Mouse (Mus musculus) intestine, postnatal 0 days (tissue): ENCODE results near the gene Lama2. TPM values are rescaled to one million over a fixed set of nuclear protein-coding genes. Genes with fewer than 3 reads are reported as not detected.

Experiments
- ATAC-seq: fragments of 200-750 bp; cut with Nextera tagmentation; 2 replicates; pipeline ENCODE4 v1.8.0; 2017; ENCODE audit warnings: mild to moderate bottlenecking, moderate TSS enrichment, moderate library complexity
- H3K27ac ChIP-seq: fragments of 300-500 bp; sonication (generic); 2 replicates; pipeline ENCODE4 v1.5.1; 2014; ENCODE audit warnings: mild to moderate bottlenecking, low read depth, low read length, moderate library complexity
- H3K27me3 ChIP-seq: fragments of 300-500 bp; sonication (generic); replicated peaks from 2 replicates; pipeline ENCODE4 v1.6.1; 2014; ENCODE audit warnings: low read length, mixed read lengths; ENCODE audit not compliant: control insufficient read depth, insufficient read depth
- H3K36me3 ChIP-seq: fragments of 300-500 bp; sonication (generic); 2 replicates; pipeline ENCODE4 v1.6.1; 2014; ENCODE audit warnings: mild to moderate bottlenecking, moderate library complexity; ENCODE audit not compliant: control insufficient read depth, insufficient read depth
- H3K4me1 ChIP-seq: fragments of 300-500 bp; sonication (generic); replicated peaks from 2 replicates; pipeline ENCODE4 v1.6.1; 2014; ENCODE audit warnings: antibody characterized with exemption, low read length, mixed read lengths; ENCODE audit not compliant: control insufficient read depth, insufficient read depth
- H3K4me2 ChIP-seq: fragments of 300-500 bp; sonication (generic); replicated peaks from 2 replicates; pipeline ENCODE4 v1.6.1; 2014; ENCODE audit warnings: low read depth, mild to moderate bottlenecking, moderate library complexity
- H3K4me3 ChIP-seq: fragments of 300-500 bp; sonication (generic); 2 replicates; pipeline ENCODE4 v1.5.1; 2014; ENCODE audit warnings: low read depth, low read length
- H3K9ac ChIP-seq: fragments of 300-500 bp; sonication (generic); 2 replicates; pipeline ENCODE4 v1.6.1; 2014; ENCODE audit warnings: mild to moderate bottlenecking, low read depth, low read length
- H3K9me3 ChIP-seq: fragments of 300-500 bp; sonication (generic); 2 replicates; pipeline ENCODE4 v1.6.1; 2016; ENCODE audit warnings: mixed run types; ENCODE audit not compliant: control insufficient read depth
- CTCF ChIP-seq: sonication (generic); IDR thresholded peaks from 2 replicates; pipeline ENCODE4 v1.5.1; 2016; ENCODE audit warnings: low read depth, mild to moderate bottlenecking, control low read depth, antibody characterized with exemption, moderate library complexity
- WGBS: fragments of 180-500 bp; shearing (Covaris S2); extraction: QIAGEN DNeasy Blood & Tissue Kit; methylation state at CpG from one replicate; pipeline ENCODE4 v1.1.7; 2014; 5-methylcytosine and 5-hydroxymethylcytosine counted together
- polyA plus RNA-seq: library from polyadenylated mRNA; unstranded; fragments of >200 nt; fragmentation: Nextera tagmentation; extraction: Ambion mirVana; gene quantifications from 2 replicates; pipeline ENCODE4 v1.2.1, GENCODE M21; 2015

The Lama2 gene
- 6.3 and 6.9 TPM in 2 replicates for polyA plus RNA-seq

- Histone ChIP-seq H3K27ac (no peak within 1 kb of the TSS), H3K36me3 (no peaks in the 10 kb centered on the region), H3K4me3 (no peak within 1 kb of the TSS), H3K4me1 (no peaks in the 10 kb centered on the region), H3K27me3 (no peaks in the 10 kb centered on the region), H3K9me3 (no peaks in the 10 kb centered on the region), H3K4me2 (no peak within 1 kb of the TSS), H3K9ac (no peak within 1 kb of the TSS)
- 97% methylated on average over 3 of the region's 3 CpGs for WGBS
- no peak for ATAC-seq
- TF ChIP-seq CTCF = no peak
These were observed at the start of gene Lama2 for GRCm38 (mm10) chr10:27619658-27620057. Gene Lama2 (minus strand): TSS chr10:27619758.

DNA sequence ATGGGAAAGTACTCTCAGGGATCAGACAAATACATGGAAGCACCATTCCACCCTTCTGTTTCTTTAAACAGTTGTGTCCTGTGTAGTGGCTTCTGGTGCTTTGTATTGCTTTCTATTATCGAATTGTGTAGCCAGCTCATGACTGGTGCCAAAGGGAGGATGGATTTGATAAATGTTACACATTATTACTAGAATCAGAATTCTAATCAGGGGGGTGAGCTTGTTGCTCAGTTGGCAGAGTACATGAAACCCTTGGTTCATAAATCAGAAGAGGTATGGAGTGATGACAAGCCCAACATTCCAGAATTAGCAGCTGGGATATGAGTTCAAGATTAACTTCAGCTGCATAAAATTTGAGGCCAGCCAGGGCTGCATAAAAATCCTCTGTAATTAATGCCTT is 44.8 kb upstream of the Lama2 start:
- H3K9me3 ChIP-seq = no peaks in the 10 kb centered on the region
- no peak overlapping the region for H3K27ac ChIP-seq
- no peak for TF ChIP-seq CTCF
- no peak overlapping the region for H3K4me3 ChIP-seq
- WGBS = 81% methylated on average over 1 of the region's 1 CpGs
- no peak overlapping the region for H3K9ac ChIP-seq
- ATAC-seq = no peak
- H3K27me3 ChIP-seq = no peaks in the 10 kb centered on the region
- H3K4me1 ChIP-seq = no peaks in the 10 kb centered on the region
- H3K4me2 ChIP-seq = no peak overlapping the region
- no peaks in the 10 kb centered on the region for H3K36me3 ChIP-seq

GRCm38 (mm10) chr10:27663396-27663795 is 43.8 kb upstream of the Lama2 start:
- H3K27ac ChIP-seq = no peak overlapping the region
- TF ChIP-seq CTCF = no peak
- H3K4me1 ChIP-seq = no peaks in the 10 kb centered on the region
- no peaks in the 10 kb centered on the region for H3K36me3 ChIP-seq
- no peak overlapping the region for H3K4me3 ChIP-seq
- no peaks in the 10 kb centered on the region for H3K27me3 ChIP-seq
- H3K9ac ChIP-seq = no peak overlapping the region
- H3K4me2 ChIP-seq = no peak overlapping the region
- ATAC-seq = no peak
- H3K9me3 ChIP-seq = no peaks in the 10 kb centered on the region
- 23% methylated on average over 1 of the region's 1 CpGs for WGBS

DNA sequence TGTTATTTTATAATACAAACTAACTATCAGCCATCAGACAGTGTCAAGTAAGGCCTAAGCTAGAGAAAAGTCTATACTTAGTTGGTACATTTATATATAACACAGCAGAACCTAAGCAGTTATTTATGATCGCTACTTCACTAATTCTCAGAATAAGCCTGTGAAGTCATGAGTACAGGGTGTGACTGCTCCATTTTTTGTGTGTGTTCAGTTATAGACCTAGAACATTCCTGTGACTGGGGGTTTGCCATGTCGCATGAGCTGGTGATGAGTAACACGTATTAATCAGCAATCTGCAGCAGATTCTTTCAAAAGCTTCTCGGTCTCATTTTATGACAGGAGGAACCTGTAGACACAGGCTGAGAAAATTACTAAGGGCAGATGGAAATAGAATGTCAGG is 34.6 kb upstream of the Lama2 start:
- no peaks in the 10 kb centered on the region for H3K9me3 ChIP-seq
- no peaks in the 10 kb centered on the region for H3K4me1 ChIP-seq
- H3K9ac ChIP-seq = no peak overlapping the region
- no peaks in the 10 kb centered on the region for H3K27me3 ChIP-seq
- no peak overlapping the region for H3K4me3 ChIP-seq
- no peak overlapping the region for H3K4me2 ChIP-seq
- TF ChIP-seq CTCF = no peak
- no peak overlapping the region for H3K27ac ChIP-seq
- H3K36me3 ChIP-seq = no peaks in the 10 kb centered on the region
- WGBS = 70% methylated on average over 4 of the region's 4 CpGs
- ATAC-seq = no peak

DNA sequence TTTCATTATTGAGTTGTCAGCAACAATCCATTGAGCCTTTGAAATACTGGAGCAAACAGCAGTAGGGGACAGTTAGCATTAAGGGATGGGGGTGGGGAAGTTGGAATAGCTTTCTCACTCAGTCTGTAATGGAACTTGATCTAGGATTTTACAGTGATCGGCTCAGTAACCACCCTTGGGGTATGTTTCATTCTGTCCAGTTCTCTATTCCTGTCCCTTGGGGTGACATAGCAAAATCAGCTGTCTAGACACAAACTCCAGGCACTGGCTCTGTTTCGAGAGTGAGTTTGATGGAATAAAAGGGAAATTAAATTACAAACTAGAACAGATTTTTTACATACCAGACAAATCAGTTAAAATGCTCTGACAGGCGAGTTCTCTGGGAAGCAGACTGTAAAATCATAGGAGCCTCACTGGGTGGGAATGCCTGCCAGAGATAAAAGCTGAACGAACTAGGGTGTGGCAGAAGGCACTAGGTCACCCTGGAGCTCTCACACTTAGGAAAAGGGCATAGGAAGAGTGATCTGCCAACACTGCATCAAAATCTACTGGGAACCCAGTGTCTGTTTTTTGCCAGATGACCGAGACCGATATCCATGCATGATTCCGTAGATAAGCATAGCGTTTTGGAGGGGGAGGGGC is 33.3 kb upstream of the Lama2 start:
- H3K9me3 ChIP-seq = no peaks in the 10 kb centered on the region
- no peak overlapping the region for H3K4me2 ChIP-seq
- H3K27ac ChIP-seq = no peak overlapping the region
- no peak overlapping the region for H3K4me3 ChIP-seq
- H3K27me3 ChIP-seq = no peaks in the 10 kb centered on the region
- H3K9ac ChIP-seq = no peak overlapping the region
- 54% methylated on average over 8 of the region's 8 CpGs for WGBS
- no peak for TF ChIP-seq CTCF
- ATAC-seq = no peak
- no peaks in the 10 kb centered on the region for H3K4me1 ChIP-seq
- no peaks in the 10 kb centered on the region for H3K36me3 ChIP-seq

GRCm38 (mm10) chr10:27635721-27636120 is 16.2 kb upstream of the Lama2 start:
- no peaks in the 10 kb centered on the region for H3K9me3 ChIP-seq
- TF ChIP-seq CTCF = no peak
- no peaks in the 10 kb centered on the region for H3K27me3 ChIP-seq
- no peak for ATAC-seq
- H3K4me1 ChIP-seq = no peaks in the 10 kb centered on the region
- H3K4me3 ChIP-seq = no peak overlapping the region
- H3K4me2 ChIP-seq = no peak overlapping the region
- WGBS = 60% methylated on average over 2 of the region's 2 CpGs
- no peaks in the 10 kb centered on the region for H3K36me3 ChIP-seq
- H3K27ac ChIP-seq = no peak overlapping the region
- H3K9ac ChIP-seq = no peak overlapping the region

- no peak overlapping the region for H3K27ac ChIP-seq
- H3K4me3 ChIP-seq = no peak overlapping the region
- no peak for ATAC-seq
- no peak overlapping the region for H3K9ac ChIP-seq
- no peaks in the 10 kb centered on the region for H3K4me1 ChIP-seq
- no peaks in the 10 kb centered on the region for H3K36me3 ChIP-seq
- H3K9me3 ChIP-seq = no peaks in the 10 kb centered on the region
- no peaks in the 10 kb centered on the region for H3K27me3 ChIP-seq
- 86% methylated on average over 4 of the region's 4 CpGs for WGBS
- no peak overlapping the region for H3K4me2 ChIP-seq
- no peak for TF ChIP-seq CTCF
These were observed 11.4 kb upstream of the Lama2 start for GRCm38 (mm10) chr10:27631002-27631401.
